Mouse (Mus musculus) spleen, adult 18-20 months (tissue): ENCODE measurements around the gene Morn1.

ENCODE experiments used
- DNase-seq, 2 experiments: peaks; one replicate each; pipeline ENCODE4 v3.0.0; 2022; ENCODE audit warnings: mixed read lengths in 2 of 2

Morn1 gene

GRCm38 (mm10) chr4:155121222-155121621 lies 34.8 kb downstream of the Morn1 start:
- DNase-seq, result no peak

- DNase-seq, result no peak
Observed at GRCm38 (mm10) chr4:155121915-155122443, 35.6 kb downstream of the Morn1 start.

- DNase-seq, result no peak
Observed at GRCm38 (mm10) chr4:155122444-155123040, 36.2 kb downstream of the Morn1 start.

- no peak for DNase-seq
Observed at GRCm38 (mm10) chr4:155123868-155124534, 37.6 kb downstream of the Morn1 start.

DNA sequence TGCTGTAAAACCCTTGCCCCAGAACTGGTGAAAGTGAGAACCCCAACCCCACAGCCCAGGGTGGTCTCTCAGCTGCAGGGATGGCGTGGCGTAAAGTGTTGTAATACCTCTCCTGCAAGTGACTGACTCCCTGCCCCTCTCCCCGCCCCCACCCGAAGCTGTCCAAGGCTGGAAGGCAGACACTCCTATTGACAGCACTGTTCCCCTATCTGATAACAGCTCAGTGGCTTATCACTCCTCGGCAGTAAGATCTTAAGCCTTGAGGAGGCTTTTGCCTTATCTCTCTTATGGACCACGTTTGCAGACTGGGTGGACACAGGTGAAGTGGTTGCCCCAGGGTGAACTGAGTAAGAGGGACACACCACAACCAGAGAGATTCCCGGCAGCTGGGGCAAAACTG lies 38.9 kb downstream of the Morn1 start:
- no peak for DNase-seq

DNA sequence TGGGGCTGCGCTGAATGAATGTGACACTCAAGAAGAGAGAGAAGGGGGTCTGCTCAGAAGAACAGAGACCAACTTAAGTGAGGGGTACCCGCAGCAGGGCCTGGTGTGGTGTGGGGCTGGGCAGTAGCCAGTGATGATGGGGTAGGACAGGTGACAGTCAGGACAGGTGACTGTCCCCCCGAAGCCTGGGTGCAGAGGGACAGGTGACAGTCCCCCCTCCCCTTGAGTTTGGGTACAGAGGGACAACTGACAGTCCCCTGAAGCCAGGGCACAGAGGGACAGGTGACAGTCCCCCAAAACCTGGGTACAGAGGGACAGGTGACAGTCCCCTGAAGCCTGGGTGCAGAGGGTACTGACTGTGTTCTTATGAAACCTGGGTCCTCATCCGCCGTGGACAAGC lies 39.8 kb downstream of the Morn1 start:
- DNase-seq, result no peak

- no peak for DNase-seq
Observed at GRCm38 (mm10) chr4:155126602-155127372, 40.4 kb downstream of the Morn1 start.

- no peak for DNase-seq
Observed at GRCm38 (mm10) chr4:155128411-155128810, 42.0 kb downstream of the Morn1 start.

GRCm38 (mm10) chr4:155129132-155129917 lies 42.9 kb downstream of the Morn1 start:
- peak; percentile 49 to 62 for DNase-seq

GRCm38 (mm10) chr4:155129996-155130395 lies 43.6 kb downstream of the Morn1 start:
- DNase-seq, result no peak

DNA sequence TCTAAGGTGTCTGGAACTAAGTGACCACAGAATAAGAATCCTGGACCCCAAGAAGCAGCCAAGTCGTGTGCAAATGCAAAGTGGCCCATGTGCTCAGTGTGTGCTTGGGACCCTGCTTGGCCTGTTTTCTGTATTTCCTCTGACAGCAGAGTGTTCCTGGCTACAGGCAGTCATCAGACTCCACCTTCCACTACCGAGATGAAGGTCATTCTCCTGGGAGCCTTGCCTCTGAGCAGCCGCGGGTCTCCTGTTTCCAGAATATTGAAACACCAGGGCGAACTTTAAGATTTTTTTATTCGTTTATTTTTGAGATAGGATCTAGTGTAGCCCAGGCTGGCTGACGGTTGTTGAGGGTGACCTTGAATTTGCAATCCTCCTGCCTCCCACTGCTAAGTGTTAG lies 44.2 kb downstream of the Morn1 start:
- DNase-seq, result no peak

- no peak for DNase-seq
Observed at GRCm38 (mm10) chr4:155133188-155133587, 46.8 kb downstream of the Morn1 start.

- no peak for DNase-seq
Observed at GRCm38 (mm10) chr4:155133658-155134417, 47.5 kb downstream of the Morn1 start.

DNA sequence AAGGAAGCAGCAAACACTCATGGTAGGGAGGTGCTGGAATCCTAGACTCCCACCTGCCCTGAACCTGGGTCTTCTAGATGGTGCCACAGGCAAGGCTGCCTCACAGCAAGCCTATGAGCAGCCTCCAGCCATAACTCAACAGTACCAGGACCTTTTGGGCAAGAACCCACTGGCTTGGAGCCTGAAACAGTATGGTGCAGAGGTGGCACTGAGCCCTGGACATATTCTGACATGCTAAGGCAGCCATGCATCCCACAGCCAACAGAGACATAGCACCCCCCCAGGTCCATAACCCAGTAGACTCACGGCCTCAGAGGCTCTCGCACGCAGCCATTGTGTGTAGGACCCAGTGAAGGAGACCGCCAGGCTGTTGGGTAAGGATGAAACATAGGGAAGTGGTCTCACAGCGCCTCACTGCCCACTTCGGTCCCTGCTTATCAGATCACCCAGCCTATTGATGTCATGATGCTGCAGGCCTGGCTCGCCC lies 48.4 kb downstream of the Morn1 start:
- DNase-seq, result no peak

GRCm38 (mm10) chr4:155135909-155136585 lies 49.7 kb downstream of the Morn1 start:
- DNase-seq, result no peak

- no peak for DNase-seq
Observed at GRCm38 (mm10) chr4:155137891-155138290, 51.5 kb downstream of the Morn1 start.

GRCm38 (mm10) chr4:155138451-155138850 lies 52.1 kb downstream of the Morn1 start:
- no peak for DNase-seq

- DNase-seq, result no peak
Observed at GRCm38 (mm10) chr4:155139281-155140045, 53.1 kb downstream of the Morn1 start.

- DNase-seq, result no peak
Observed at GRCm38 (mm10) chr4:155140150-155140549, 53.8 kb downstream of the Morn1 start.

- DNase-seq, result no peak
Observed at GRCm38 (mm10) chr4:155140795-155141265, 54.5 kb downstream of the Morn1 start.
